Mouse (Mus musculus) G1E (cell line): ENCODE results near the gene Slc44a3.

Source experiments
- CTCF ChIP-seq: IDR thresholded peaks from 2 replicates; pipeline ENCODE4 v1.5.1; 2012; ENCODE audit warnings: low read depth, low read length, inconsistent platforms, mixed read lengths
- POLR2AphosphoS5 ChIP-seq: IDR thresholded peaks from 2 replicates; pipeline ENCODE4 v1.6.1; 2012; ENCODE audit warnings: low read depth, low read length, inconsistent platforms; ENCODE audit not compliant: insufficient replicate concordance

DNA sequence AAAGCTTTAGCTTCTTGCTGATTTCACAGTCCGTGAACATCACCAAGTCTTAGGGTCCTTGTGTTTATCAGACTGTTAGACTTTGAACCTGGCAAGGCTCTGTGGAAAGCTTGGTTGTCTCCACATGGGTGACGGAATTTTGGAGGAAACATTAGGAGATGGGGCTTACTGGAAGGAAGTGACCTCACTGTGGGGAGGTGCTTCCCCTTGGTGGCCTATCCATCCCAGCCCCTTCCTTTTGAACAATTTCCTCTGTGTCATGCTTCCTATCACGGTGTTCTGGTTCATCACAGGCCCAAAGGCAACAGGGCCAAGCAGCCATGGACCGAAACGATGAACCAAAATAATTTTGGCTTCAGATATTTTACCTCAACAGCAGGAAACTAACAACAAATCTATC, 89.9 kb downstream of the Slc44a3 start:
- TF ChIP-seq POLR2AphosphoS5 = no peak
- no peak for TF ChIP-seq CTCF
